Mouse (Mus musculus) gastrocnemius, adult 2 months (tissue): ENCODE measurements around the gene Scrn3. TPM values are rescaled to one million over a fixed set of nuclear protein-coding genes. Genes with fewer than 3 reads are reported as not detected.
A peak's percentile ranks its signal among the peaks of the same experiment; 100 is the strongest.

ENCODE experiments used
- DNase-seq: peaks from one replicate; pipeline ENCODE4 v3.0.0; 2022
- H3K27ac ChIP-seq: fragments of 200-600 bp; 2 replicates; pipeline ENCODE4 v1.8.1; 2022; ENCODE audit warnings: mild to moderate bottlenecking
- H3K4me3 ChIP-seq: fragments of 200-600 bp; 2 replicates; pipeline ENCODE4 v1.8.1; 2022; ENCODE audit warnings: mild to moderate bottlenecking, moderate library complexity
- CTCF ChIP-seq: fragments of 200-600 bp; IDR thresholded peaks from 2 replicates; pipeline ENCODE4 v1.8.1; 2022; ENCODE audit warnings: antibody characterized with exemption, mild to moderate bottlenecking, moderate library complexity
- intact Hi-C: fragments of 180-260 bp; cut with DNase I; formaldehyde crosslinking; loops from one replicate; pipeline ENCODE4 v1.15.1; 2025
- total RNA-seq, 2 experiments: library from RNA; stranded (reverse); gene quantifications; 2 replicates each; pipeline ENCODE4 v1.2.3; 2021

Scrn3 gene
- total RNA-seq, 2 experiments from 2014 or later, result 50.4 to 51.0 TPM

- intact Hi-C loops, result no loop called here
- H3K27ac ChIP-seq, result peak overlapping the region; percentile 56; the same call in 1 of the 2 replicates
- no peak for TF ChIP-seq CTCF
- DNase-seq, result no peak
- no peak overlapping the region for H3K4me3 ChIP-seq
Measured at GRCm38 (mm10) chr2:73380298-73380975, 68.0 kb downstream of the Scrn3 start.

DNA sequence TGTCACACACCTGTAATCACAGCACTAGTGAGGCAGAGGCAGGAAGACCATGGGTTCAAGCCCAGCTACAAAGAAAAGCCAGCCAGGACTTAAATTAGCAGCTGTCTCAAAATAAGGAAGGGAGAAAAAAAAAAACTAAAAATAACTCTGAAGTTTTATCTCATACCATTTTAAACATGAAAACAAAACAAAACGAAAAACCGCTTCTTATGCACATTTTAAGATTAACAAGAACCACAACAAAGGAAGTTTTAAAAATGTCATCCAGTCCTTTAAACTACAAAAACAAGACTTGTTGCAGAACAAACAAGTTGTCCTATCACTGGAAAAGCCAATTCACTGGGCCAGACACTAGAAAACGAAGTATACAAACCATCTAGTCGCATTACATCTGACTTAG, 72.8 kb downstream of the Scrn3 start:
- Histone ChIP-seq H3K27ac (peak overlapping the region; percentile 87; the same call in 1 of the 2 replicates), H3K4me3 (peak overlapping the region; percentile 98)
- DNase-seq, result no peak
- no peak for TF ChIP-seq CTCF
- intact Hi-C loops, result no loop called here

DNA sequence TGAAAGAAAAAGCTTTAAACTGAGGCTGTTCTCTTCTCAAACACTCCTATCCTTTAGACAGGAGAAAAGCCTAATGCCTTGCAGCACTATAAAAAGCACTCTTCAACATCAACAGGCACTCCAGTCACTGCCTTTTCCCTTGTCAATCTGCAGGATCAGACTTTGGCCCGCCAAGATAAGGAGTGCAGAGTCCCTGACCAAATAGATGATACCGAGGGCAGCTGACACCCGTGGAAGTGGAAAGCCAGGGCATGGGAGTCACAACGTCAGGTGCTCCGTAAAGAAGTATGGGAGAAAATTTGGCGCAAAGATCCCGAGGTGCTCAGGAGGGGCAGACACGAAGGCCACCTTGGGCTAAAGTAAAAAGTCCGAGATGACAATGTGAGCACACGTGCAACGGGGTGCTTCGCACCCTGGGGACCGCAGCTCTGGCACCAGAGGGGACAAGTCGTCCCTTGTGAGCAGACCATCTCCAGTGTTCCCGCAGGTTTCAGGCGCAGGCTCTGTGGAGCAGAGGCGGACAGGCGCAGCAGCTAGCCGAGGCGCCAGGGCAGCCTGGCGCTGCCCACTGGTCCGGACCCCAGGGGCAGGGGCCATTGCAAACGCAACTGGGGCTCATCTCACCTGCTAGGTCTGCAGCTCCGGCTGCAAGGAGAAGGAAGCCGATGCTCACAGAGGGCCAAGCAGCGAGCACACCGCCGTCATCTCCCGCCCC, 73.4 kb downstream of the Scrn3 start:
- intact Hi-C loops, result loop anchor here (2.0 kb wide), 1 partner anchor 73 kb away; the partner anchor contains the start of genes Cir1 and Scrn3
- DNase-seq, result no peak
- Histone ChIP-seq H3K27ac (peak overlapping the region; percentile 87), H3K4me3 (peak overlapping the region; percentile 98)
- no peak for TF ChIP-seq CTCF

GRCm38 (mm10) chr2:73386356-73387046, 74.1 kb downstream of the Scrn3 start, which contains the start of gene Gpr155:
Gene Gpr155 (minus strand): TSS chr2:73386572.
- intact Hi-C loops, result loop anchor here (2.0 kb wide), 1 partner anchor 74 kb away; the partner anchor contains the start of genes Cir1 and Scrn3
- peak; percentile 100 for DNase-seq
- no peak for TF ChIP-seq CTCF

More at GRCm38 (mm10) chr2:73386356-73387046, 74.1 kb downstream of the Scrn3 start, which contains the start of gene Gpr155:
- Histone ChIP-seq H3K27ac (peak within 1 kb of the TSS; percentile 89), H3K4me3 (peak within 1 kb of the TSS; percentile 98)

Other genes starting within 250 kb of the Scrn3 start
- 10 to 100 TPM; 49.3 to 58.1 TPM for gene Ola1, start 93.7 kb upstream of the Scrn3 start, total RNA-seq
- gene Sp9, start 40.7 kb upstream of the Scrn3 start, total RNA-seq, result not detected
- gene Cir1, start 100 bp downstream of the Scrn3 start, total RNA-seq, result 10 to 100 TPM; 12.0 to 12.7 TPM
- gene Gpr155, start 74.0 kb downstream of the Scrn3 start, total RNA-seq, result 10 to 100 TPM; 14.1 to 15.7 TPM
- gene Wipf1, start 217.1 kb downstream of the Scrn3 start, total RNA-seq, result 10 to 100 TPM in 1 of 2 experiments, 1 to 10 TPM in 1; 7.0 to 11.7 TPM